Mouse (Mus musculus): Measurements from ENCODE around the gene Snx13. TPM values are rescaled to one million over a fixed set of nuclear protein-coding genes. Genes with fewer than 3 reads are reported as not detected.

Snx13 gene
- 31.5 and 32.4 TPM in 2 replicates for polyA plus RNA-seq (2015; fragmentation: Nextera tagmentation; extraction: Ambion mirVana)

DNA sequence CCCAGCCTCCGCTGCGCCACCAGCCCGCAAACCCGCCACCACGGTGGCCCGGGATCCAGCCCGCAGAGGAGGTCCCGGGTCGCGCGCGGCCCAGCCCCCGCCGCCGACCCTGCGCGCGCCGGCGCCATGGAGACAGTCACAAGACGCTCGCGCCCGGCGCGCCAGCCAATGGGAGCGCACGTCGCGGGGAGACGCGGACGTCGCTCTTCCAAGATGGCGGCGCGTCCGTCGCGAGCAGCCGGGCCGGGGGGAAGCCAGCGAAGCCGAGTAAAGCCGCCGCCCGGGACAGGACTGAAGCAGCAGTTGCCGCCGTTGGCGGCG is at the start of gene Snx13:
Snx13 (plus strand) TSS at position 188 of the 321 bp plus-strand sequence.
- peak within 1 kb of the TSS; percentile 98 for H3K4me3 ChIP-seq (ENCODE audit: low read length)
- H3K9ac ChIP-seq (ENCODE audit: low read depth, low read length), result peak within 1 kb of the TSS; percentile 99
- H3K4me2 ChIP-seq (ENCODE audit: low read depth, low read length), result peak within 1 kb of the TSS; percentile 72
- no peaks in the 10 kb centered on the region for H3K36me3 ChIP-seq (ENCODE audit: control insufficient read depth, insufficient read depth, low read length)
- under 1% methylated on average over 48 of the region's 51 CpGs for WGBS
- no peaks in the 10 kb centered on the region for H3K27me3 ChIP-seq (replicated peaks; ENCODE audit: control insufficient read depth, insufficient read depth, low read length)
- peak within 1 kb of the TSS; percentile 99 for H3K27ac ChIP-seq (ENCODE audit: low read length)
- H3K4me1 ChIP-seq (ENCODE audit: control insufficient read depth, insufficient read depth, low read length), result peaks cover 14% of the 10 kb centered on the region
- no peaks in the 10 kb centered on the region for H3K9me3 ChIP-seq (ENCODE audit: control insufficient read depth, low read length)
- peak; percentile 97 for ATAC-seq

DNA sequence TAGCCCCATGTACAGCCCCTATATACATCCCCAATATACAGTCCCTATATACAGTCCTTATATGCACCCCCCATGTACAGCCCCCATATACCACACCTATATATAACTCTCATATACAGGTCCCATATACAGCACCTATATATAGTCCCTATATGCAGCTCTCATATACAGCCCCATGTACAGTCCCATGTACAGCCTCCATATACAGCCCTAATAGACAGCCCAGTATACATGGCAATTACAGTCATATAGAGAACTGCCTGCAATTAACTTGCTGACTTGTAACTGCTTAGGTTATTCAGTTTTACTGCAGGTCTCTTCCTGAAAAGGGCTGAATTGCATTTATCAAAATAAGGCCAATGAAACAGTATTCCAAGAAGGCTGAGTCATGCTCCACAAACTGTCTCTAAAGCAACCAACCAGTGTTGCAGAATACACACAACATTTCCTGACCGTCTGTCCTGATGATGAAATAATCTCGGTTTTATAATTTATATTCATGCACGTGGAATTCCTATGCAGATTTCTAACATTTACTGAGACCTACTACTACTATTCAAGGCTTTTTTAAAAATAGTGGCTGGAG is 49.3 kb upstream of the Snx13 start:
- H3K9ac ChIP-seq (ENCODE audit: low read depth, low read length), result no peak overlapping the region
- no peak overlapping the region for H3K27ac ChIP-seq (ENCODE audit: low read length)
- H3K27me3 ChIP-seq (replicated peaks; ENCODE audit: control insufficient read depth, insufficient read depth, low read length), result no peaks in the 10 kb centered on the region
- no peak overlapping the region for H3K4me2 ChIP-seq (ENCODE audit: low read depth, low read length)
- no peaks in the 10 kb centered on the region for H3K9me3 ChIP-seq (ENCODE audit: control insufficient read depth, low read length)
- H3K4me1 ChIP-seq (ENCODE audit: control insufficient read depth, insufficient read depth, low read length), result no peaks in the 10 kb centered on the region
- 87% methylated on average over 3 of the region's 3 CpGs for WGBS
- no peaks in the 10 kb centered on the region for H3K36me3 ChIP-seq (ENCODE audit: control insufficient read depth, insufficient read depth, low read length)
- H3K4me3 ChIP-seq (ENCODE audit: low read length), result no peak overlapping the region
- peak; percentile 91 for ATAC-seq

DNA sequence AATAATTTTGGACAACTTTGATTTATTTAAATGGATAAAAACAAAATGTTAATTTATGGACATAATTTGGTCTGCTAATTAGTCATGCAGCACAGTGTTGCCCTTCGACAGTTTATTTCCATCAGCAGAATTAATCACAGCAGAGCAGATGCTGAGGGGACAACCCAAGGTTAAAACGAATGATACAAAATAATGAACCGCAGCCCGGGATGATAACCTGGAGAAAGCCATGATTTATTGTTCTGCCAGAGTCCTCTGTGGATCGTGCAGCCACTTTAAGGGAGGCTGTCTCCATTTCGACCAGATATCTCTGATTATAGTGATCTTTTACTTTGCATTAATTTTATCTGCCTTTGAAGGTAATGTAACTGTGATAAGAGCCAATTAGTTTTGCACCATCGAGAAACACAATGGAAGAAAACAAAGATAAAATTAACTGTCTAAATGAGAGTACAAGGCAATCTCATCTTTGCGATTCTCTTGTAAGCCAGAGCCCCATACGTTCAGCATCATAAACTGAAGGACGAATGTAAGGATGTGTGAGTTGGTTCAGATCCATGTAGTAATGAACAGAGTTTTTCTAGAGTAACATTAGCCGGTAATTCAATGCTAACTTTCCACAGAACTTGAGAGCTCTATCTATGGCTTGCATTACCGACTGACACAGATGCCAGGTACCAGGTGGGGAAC is 48.1 kb upstream of the Snx13 start:
- no peak for ATAC-seq
- 76% methylated on average over 12 of the region's 12 CpGs for WGBS
- H3K9ac ChIP-seq (ENCODE audit: low read depth, low read length), result no peak overlapping the region

DNA sequence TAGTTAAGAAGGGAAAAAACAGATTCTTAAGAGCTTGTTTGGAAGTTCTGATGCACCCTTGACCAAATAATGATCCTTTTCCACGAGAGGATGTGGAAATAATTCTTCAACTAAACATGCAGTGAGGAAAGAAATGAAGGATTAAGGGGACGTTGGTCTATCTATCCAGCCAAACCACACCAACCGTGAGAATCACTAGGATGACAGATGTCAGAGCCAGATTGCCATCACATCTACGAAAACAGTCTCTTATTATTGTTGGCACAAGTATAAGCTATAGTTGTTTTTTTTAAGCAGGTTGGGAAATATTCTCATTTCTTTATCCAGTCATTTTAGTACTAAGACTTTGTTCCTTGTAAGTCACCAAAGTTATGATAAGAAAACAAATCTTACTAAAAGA is 46.7 kb upstream of the Snx13 start:
- no peak for ATAC-seq
- WGBS, result 66% methylated on average over 4 of the region's 4 CpGs
- Histone ChIP-seq H3K9ac (ENCODE audit: low read depth, low read length) (no peak overlapping the region), H3K27me3 (replicated peaks; ENCODE audit: control insufficient read depth, insufficient read depth, low read length) (no peaks in the 10 kb centered on the region), H3K9me3 (ENCODE audit: control insufficient read depth, low read length) (no peaks in the 10 kb centered on the region), H3K4me3 (ENCODE audit: low read length) (no peak overlapping the region), H3K4me2 (ENCODE audit: low read depth, low read length) (no peak overlapping the region), H3K27ac (ENCODE audit: low read length) (no peak overlapping the region), H3K36me3 (ENCODE audit: control insufficient read depth, insufficient read depth, low read length) (no peaks in the 10 kb centered on the region), H3K4me1 (ENCODE audit: control insufficient read depth, insufficient read depth, low read length) (no peaks in the 10 kb centered on the region)

More for the DNA sequence above, 48.1 kb upstream of the Snx13 start:
- Histone ChIP-seq H3K4me2 (ENCODE audit: low read depth, low read length) (no peak overlapping the region), H3K4me1 (ENCODE audit: control insufficient read depth, insufficient read depth, low read length) (no peaks in the 10 kb centered on the region), H3K4me3 (ENCODE audit: low read length) (no peak overlapping the region), H3K9me3 (ENCODE audit: control insufficient read depth, low read length) (no peaks in the 10 kb centered on the region), H3K27ac (ENCODE audit: low read length) (no peak overlapping the region), H3K27me3 (replicated peaks; ENCODE audit: control insufficient read depth, insufficient read depth, low read length) (no peaks in the 10 kb centered on the region), H3K36me3 (ENCODE audit: control insufficient read depth, insufficient read depth, low read length) (no peaks in the 10 kb centered on the region)

DNA sequence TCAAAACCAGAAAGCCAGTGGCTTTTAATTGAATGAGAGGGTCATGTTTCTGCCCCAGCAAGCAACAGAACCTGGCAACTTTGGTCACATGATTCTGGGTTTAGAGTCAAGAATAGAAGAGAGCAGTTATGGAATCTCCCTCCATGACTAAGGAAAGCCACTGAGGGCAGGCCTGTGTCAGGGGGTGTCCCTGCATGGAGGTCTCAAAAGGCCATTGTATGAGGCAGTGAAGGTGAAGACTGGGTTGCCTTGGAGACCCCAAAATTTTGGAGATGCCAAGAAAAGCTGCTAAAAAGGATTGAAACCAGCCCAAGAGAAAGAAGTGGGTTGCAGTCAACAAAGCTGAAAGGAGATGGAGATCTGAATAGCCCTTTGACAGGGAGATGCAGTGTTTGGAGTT is 41.2 kb upstream of the Snx13 start:
- no peaks in the 10 kb centered on the region for H3K27me3 ChIP-seq (replicated peaks; ENCODE audit: control insufficient read depth, insufficient read depth, low read length)
- H3K36me3 ChIP-seq (ENCODE audit: control insufficient read depth, insufficient read depth, low read length), result no peaks in the 10 kb centered on the region
- no peaks in the 10 kb centered on the region for H3K9me3 ChIP-seq (ENCODE audit: control insufficient read depth, low read length)
- no peak overlapping the region for H3K4me3 ChIP-seq (ENCODE audit: low read length)
- no peak overlapping the region for H3K9ac ChIP-seq (ENCODE audit: low read depth, low read length)
- no peak for ATAC-seq
- H3K27ac ChIP-seq (ENCODE audit: low read length), result no peak overlapping the region
- no peaks in the 10 kb centered on the region for H3K4me1 ChIP-seq (ENCODE audit: control insufficient read depth, insufficient read depth, low read length)
- H3K4me2 ChIP-seq (ENCODE audit: low read depth, low read length), result no peak overlapping the region

DNA sequence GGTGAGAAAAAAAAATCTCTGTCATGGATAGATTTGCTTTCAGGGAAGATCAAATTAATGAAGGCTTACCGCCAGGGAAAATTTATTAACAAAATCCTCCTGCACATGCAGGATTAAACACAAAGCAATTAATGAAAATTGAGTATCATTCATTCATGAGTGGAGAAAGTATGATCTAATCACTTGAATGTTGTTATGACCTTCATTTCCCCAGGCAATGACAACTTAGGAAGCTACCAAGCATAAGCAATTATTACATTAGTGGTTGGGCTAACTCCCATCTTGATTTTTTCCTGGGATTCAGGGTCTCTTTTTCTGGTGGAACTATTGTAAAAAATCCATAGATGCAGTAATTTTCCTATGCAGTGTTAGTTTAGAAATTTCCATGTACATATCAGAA is 39.1 kb upstream of the Snx13 start:
- Histone ChIP-seq H3K9me3 (ENCODE audit: control insufficient read depth, low read length) (no peaks in the 10 kb centered on the region), H3K27ac (ENCODE audit: low read length) (no peak overlapping the region), H3K4me3 (ENCODE audit: low read length) (no peak overlapping the region), H3K36me3 (ENCODE audit: control insufficient read depth, insufficient read depth, low read length) (no peaks in the 10 kb centered on the region), H3K4me2 (ENCODE audit: low read depth, low read length) (no peak overlapping the region), H3K27me3 (replicated peaks; ENCODE audit: control insufficient read depth, insufficient read depth, low read length) (no peaks in the 10 kb centered on the region), H3K9ac (ENCODE audit: low read depth, low read length) (no peak overlapping the region), H3K4me1 (ENCODE audit: control insufficient read depth, insufficient read depth, low read length) (no peaks in the 10 kb centered on the region)
- ATAC-seq, result no peak
- WGBS, result 74% methylated on average over 1 of the region's 1 CpGs

DNA sequence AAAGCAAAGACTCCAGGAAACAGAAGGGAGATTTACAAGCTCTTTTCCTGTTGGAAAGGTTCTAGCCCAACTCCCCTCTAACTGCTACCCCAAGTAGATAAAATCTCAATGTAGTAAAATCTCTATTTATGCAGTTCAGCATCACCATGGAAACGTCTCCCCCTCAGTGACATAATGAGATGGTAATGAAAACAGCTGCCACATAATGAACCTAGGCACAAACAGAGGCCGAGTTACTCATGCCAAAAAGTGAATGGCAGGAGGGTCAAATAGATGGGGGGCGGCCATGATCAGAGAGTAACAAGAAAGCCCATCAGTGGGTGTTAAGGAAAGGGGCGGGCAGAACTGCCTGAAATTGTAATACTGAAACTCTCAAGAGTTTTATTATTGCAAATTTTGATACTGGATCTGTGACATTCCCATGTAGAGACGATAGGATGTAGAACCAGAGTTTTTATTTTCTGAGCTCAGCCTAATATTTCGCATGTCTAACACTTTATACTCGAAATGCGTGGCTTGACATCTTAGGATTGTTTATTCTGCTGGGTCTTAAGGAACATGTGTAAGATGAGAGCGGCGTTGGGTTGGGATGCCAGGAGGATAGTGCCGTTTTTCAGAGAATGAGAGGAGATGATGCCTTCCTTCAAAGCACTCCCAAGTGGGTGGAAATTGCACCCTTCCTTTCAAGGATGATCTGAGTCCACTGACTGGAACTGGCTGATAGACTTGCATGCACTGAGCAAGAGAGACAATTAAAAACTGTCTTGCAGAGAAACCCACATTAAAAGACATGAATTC is 38.4 kb upstream of the Snx13 start:
- 64% methylated on average over 11 of the region's 11 CpGs for WGBS
- no peak overlapping the region for H3K4me3 ChIP-seq (ENCODE audit: low read length)
- ATAC-seq, result no peak
- no peaks in the 10 kb centered on the region for H3K4me1 ChIP-seq (ENCODE audit: control insufficient read depth, insufficient read depth, low read length)
- H3K4me2 ChIP-seq (ENCODE audit: low read depth, low read length), result no peak overlapping the region
- H3K9me3 ChIP-seq (ENCODE audit: control insufficient read depth, low read length), result no peaks in the 10 kb centered on the region
- no peaks in the 10 kb centered on the region for H3K36me3 ChIP-seq (ENCODE audit: control insufficient read depth, insufficient read depth, low read length)
- no peak overlapping the region for H3K9ac ChIP-seq (ENCODE audit: low read depth, low read length)
- no peaks in the 10 kb centered on the region for H3K27me3 ChIP-seq (replicated peaks; ENCODE audit: control insufficient read depth, insufficient read depth, low read length)
- no peak overlapping the region for H3K27ac ChIP-seq (ENCODE audit: low read length)

DNA sequence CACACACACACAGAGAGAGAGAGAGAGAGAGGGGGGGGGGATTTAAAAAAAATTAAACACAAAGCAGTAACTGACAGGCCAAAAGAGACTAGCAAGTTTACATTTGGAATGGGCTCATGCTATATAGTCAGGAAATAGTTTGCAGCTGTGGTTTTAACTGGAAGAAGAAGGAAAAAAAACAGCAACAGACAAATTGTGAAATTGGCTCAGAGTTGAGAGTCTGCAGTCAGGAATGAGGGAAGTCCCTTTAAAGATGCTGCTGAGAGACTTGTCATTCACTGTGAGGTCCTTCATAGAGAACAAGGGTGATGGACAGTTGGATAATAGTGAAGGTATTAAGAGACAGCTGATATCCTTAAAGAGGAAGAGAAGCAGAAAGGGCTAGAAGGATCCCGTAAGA is 35.5 kb upstream of the Snx13 start:
- Histone ChIP-seq H3K27ac (ENCODE audit: low read length) (no peak overlapping the region), H3K9ac (ENCODE audit: low read depth, low read length) (no peak overlapping the region), H3K27me3 (replicated peaks; ENCODE audit: control insufficient read depth, insufficient read depth, low read length) (no peaks in the 10 kb centered on the region), H3K4me2 (ENCODE audit: low read depth, low read length) (no peak overlapping the region), H3K4me3 (ENCODE audit: low read length) (no peak overlapping the region), H3K4me1 (ENCODE audit: control insufficient read depth, insufficient read depth, low read length) (no peaks in the 10 kb centered on the region), H3K36me3 (ENCODE audit: control insufficient read depth, insufficient read depth, low read length) (no peaks in the 10 kb centered on the region), H3K9me3 (ENCODE audit: control insufficient read depth, low read length) (no peaks in the 10 kb centered on the region)
- 62% methylated on average over 1 of the region's 1 CpGs for WGBS
- ATAC-seq, result no peak

DNA sequence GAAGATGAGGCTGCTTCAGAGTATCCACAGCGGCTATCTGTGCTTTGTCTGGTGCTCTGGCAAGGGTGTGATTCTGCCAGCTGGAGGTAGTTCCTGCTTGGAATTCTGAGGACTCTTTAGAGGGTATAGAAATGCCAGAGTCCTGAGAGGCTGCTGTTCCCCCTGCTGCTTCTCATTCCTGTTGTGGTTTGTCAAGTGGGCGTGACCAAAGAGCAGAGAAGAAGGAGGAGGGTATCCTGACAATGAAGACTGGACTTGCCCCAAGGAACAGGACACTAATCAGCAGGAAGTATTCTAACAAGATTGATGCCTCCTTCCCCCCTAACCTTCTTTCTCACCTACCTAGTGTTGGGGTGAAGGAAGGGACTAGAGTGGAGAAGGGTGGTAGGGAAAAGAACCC is 33.0 kb upstream of the Snx13 start:
- Histone ChIP-seq H3K4me3 (ENCODE audit: low read length) (no peak overlapping the region), H3K9me3 (ENCODE audit: control insufficient read depth, low read length) (no peaks in the 10 kb centered on the region), H3K27me3 (replicated peaks; ENCODE audit: control insufficient read depth, insufficient read depth, low read length) (no peaks in the 10 kb centered on the region), H3K4me1 (ENCODE audit: control insufficient read depth, insufficient read depth, low read length) (no peaks in the 10 kb centered on the region), H3K9ac (ENCODE audit: low read depth, low read length) (no peak overlapping the region), H3K27ac (ENCODE audit: low read length) (no peak overlapping the region), H3K36me3 (ENCODE audit: control insufficient read depth, insufficient read depth, low read length) (no peaks in the 10 kb centered on the region), H3K4me2 (ENCODE audit: low read depth, low read length) (no peak overlapping the region)
- 52% methylated on average over 2 of the region's 2 CpGs for WGBS
- ATAC-seq, result no peak

All from intestine, embryonic 16.5 days (tissue).